Mouse (Mus musculus) hindbrain, embryonic 13.5 days (tissue): ENCODE data around the gene Gm6871. TPM values are rescaled to one million over a fixed set of nuclear protein-coding genes. Genes with fewer than 3 reads are reported as not detected.
"Not testable (repeated sequence)": the region's sequence is repeated elsewhere in the genome, so short reads cannot be mapped to it uniquely, and the experiment has no call there.

Experiments used
- ATAC-seq: fragments of 200-750 bp; cut with Nextera tagmentation; 2 replicates; pipeline ENCODE4 v1.8.0; 2017; ENCODE audit warnings: moderate TSS enrichment; ENCODE audit not compliant: low FRiP score
- H3K27ac ChIP-seq: fragments of 300-500 bp; sonication (generic); 2 replicates; pipeline ENCODE4 v1.5.1; 2015; ENCODE audit warnings: inconsistent platforms, mild to moderate bottlenecking, moderate library complexity
- H3K27me3 ChIP-seq: fragments of 300-500 bp; sonication (generic); 2 replicates; pipeline ENCODE4 v1.6.1; 2015; ENCODE audit warnings: mild to moderate bottlenecking, inconsistent platforms
- H3K36me3 ChIP-seq: fragments of 300-500 bp; sonication (generic); 2 replicates; pipeline ENCODE4 v1.6.1; 2015; ENCODE audit warnings: mild to moderate bottlenecking, inconsistent platforms
- H3K4me1 ChIP-seq: fragments of 300-500 bp; sonication (generic); replicated peaks from 2 replicates; pipeline ENCODE4 v1.6.1; 2015; ENCODE audit warnings: inconsistent platforms
- H3K4me2 ChIP-seq: fragments of 300-500 bp; sonication (generic); 2 replicates; pipeline ENCODE4 v1.6.1; 2015; ENCODE audit warnings: inconsistent platforms, mild to moderate bottlenecking, moderate library complexity
- H3K4me3 ChIP-seq: fragments of 300-500 bp; sonication (generic); 2 replicates; pipeline ENCODE4 v1.5.1; 2015; ENCODE audit warnings: mild to moderate bottlenecking, inconsistent platforms
- H3K9ac ChIP-seq: fragments of 300-500 bp; sonication (generic); 2 replicates; pipeline ENCODE4 v1.6.1; 2015; ENCODE audit warnings: mild to moderate bottlenecking, inconsistent platforms
- H3K9me3 ChIP-seq: fragments of 300-500 bp; sonication (generic); 2 replicates; pipeline ENCODE4 v1.6.1; 2016; ENCODE audit warnings: inconsistent platforms
- WGBS: fragments of 180-500 bp; shearing (Covaris S2); methylation state at CpG from one replicate; pipeline ENCODE4 v1.1.7; 2015; 5-methylcytosine and 5-hydroxymethylcytosine counted together
- polyA plus RNA-seq: library from polyadenylated mRNA; unstranded; fragments of >200 nt; fragmentation: Nextera tagmentation; extraction: Ambion mirVana; gene quantifications from 2 replicates; pipeline ENCODE4 v1.2.1, GENCODE M21; 2015

Gene Gm6871
- polyA plus RNA-seq, 1 experiment from 2014 or later, result not detected

DNA sequence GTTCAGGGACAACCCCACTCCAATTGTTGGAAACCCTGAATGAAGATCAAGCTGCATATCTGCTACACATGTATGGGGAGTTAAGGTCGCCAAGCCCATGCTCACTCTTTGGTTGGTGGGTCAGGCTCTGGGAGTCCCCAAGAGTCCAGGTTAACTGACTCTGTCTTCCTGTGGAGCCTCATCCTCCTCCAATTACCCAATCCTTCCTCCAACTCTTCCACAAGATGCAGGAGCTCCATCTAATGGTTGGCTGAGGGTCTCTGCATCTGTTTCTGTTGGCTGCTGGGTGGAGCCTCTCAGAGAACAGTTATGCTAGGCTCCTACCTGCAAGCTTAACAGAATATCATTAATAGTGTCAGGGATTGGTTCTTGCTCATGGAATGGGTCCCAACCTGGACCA is 71.1 kb downstream of the Gm6871 start:
- Histone ChIP-seq H3K36me3 (no peaks in the 10 kb centered on the region), H3K9me3 (no peaks in the 10 kb centered on the region), H3K4me1 (no peaks in the 10 kb centered on the region; the same call in 1 of the 2 replicates), H3K27me3 (no peaks in the 10 kb centered on the region), H3K4me2 (no peak overlapping the region), H3K27ac (no peak overlapping the region), H3K4me3 (no peak overlapping the region), H3K9ac (no peak overlapping the region)
- WGBS, result 39% methylated on average over 1 of the region's 1 CpGs
- ATAC-seq, result no peak

GRCm38 (mm10) chr7:41500151-41500934 is 73.1 kb downstream of the Gm6871 start:
- H3K4me3 ChIP-seq, result peak overlapping the region; percentile 59
- WGBS, result 21% methylated on average over 22 of the region's 22 CpGs
- H3K27me3 ChIP-seq, result no peaks in the 10 kb centered on the region
- no peaks in the 10 kb centered on the region for H3K9me3 ChIP-seq
- H3K36me3 ChIP-seq, result no peaks in the 10 kb centered on the region
- no peaks in the 10 kb centered on the region; the same call in 1 of the 2 replicates for H3K4me1 ChIP-seq
- H3K9ac ChIP-seq, result peak overlapping the region; percentile 70
- no peak overlapping the region for H3K27ac ChIP-seq
- peak; percentile 21 for ATAC-seq
- peak overlapping the region; percentile 74 for H3K4me2 ChIP-seq

GRCm38 (mm10) chr7:41499389-41500049 is 73.9 kb downstream of the Gm6871 start, which contains the start of the genes Gm20449 and AW146154:
Gene Gm20449, minus strand, starts transcription at chr7:41499417.
Gene AW146154, minus strand, starts transcription at chr7:41499890.
- H3K4me2 ChIP-seq, result peak within 1 kb of the TSS; percentile 74
- H3K4me1 ChIP-seq, result no peaks in the 10 kb centered on the region; the same call in 1 of the 2 replicates
- 0 out of 2 replicates have a peak, but pooled peaks cover 4% of the 10 kb centered on the region for H3K9me3 ChIP-seq
- peak; percentile 98 for ATAC-seq
- H3K36me3 ChIP-seq, result peaks cover 8% of the 10 kb centered on the region; the same call in 1 of the 2 replicates
- WGBS, result 0% methylated on average over 18 of the region's 18 CpGs
- peak within 1 kb of the TSS; percentile 70 for H3K9ac ChIP-seq
- H3K4me3 ChIP-seq, result peak within 1 kb of the TSS; percentile 59
- no peaks in the 10 kb centered on the region for H3K27me3 ChIP-seq
- peak within 1 kb of the TSS; percentile 66 for H3K27ac ChIP-seq

GRCm38 (mm10) chr7:41499018-41499388 is 74.5 kb downstream of the Gm6871 start:
- H3K4me1 ChIP-seq, H3K27me3 ChIP-seq, ATAC-seq, H3K9me3 ChIP-seq: not testable (repeated sequence)
- peak overlapping the region; percentile 70 for H3K9ac ChIP-seq
- H3K4me3 ChIP-seq, result peak overlapping the region; percentile 59
- peaks cover 12% of the 10 kb centered on the region; the same call in 1 of the 2 replicates for H3K36me3 ChIP-seq
- under 1% methylated on average over 6 of the region's 6 CpGs for WGBS
- peak overlapping the region; percentile 74 for H3K4me2 ChIP-seq
- peak overlapping the region; percentile 66; the same call in 1 of the 2 replicates for H3K27ac ChIP-seq

DNA sequence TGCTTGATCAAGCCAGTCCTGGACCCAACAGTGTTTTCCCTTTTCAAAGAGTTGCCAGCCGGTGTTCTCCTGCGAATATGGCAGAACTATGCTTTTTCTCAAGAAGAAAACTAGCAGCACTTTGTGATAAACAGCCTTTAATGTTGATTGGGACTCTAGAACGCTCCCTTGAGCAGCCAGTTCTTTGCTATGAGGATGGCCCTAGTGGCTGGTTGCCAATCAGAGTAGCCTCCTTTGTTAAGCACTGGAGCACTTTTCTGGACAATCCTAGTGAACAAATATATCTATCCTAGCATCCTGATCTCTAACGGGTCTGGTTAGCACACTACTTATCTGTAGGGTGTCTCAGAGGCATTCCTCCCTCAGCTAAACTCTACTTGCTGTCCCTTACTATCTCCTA is 75.0 kb downstream of the Gm6871 start:
- Histone ChIP-seq H3K36me3 (peaks cover 12% of the 10 kb centered on the region; the same call in 1 of the 2 replicates), H3K9ac (peak overlapping the region; percentile 70; the same call in 1 of the 2 replicates), H3K4me3 (peak overlapping the region; percentile 59), H3K4me2 (peak overlapping the region; percentile 74)
- 79% methylated on average over 4 of the region's 4 CpGs for WGBS
- H3K9me3 ChIP-seq, H3K27me3 ChIP-seq, H3K27ac ChIP-seq, H3K4me1 ChIP-seq, ATAC-seq: not testable (repeated sequence)

DNA sequence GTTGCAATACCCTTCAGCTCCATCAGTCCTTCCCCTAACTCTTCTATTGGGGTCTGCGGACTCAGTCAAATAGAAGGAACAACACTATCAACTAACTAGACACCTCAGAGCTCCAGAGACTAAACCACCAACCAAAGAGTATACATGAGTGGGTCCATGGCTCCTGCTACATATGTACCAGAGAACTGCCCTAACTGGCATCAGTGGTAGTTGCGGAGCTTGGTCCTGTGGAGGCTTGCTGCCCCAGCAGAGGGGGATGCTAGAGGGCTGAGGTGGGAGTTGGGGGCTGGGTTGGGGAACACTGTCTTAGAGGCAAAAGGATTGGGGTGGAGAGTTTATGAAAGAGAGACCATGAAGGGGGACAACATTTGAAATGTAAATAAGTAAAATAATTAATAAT is 75.6 kb downstream of the Gm6871 start:
- WGBS, result 96% methylated on average over 2 of the region's 2 CpGs
- no peak overlapping the region for H3K9ac ChIP-seq
- no peak overlapping the region for H3K27ac ChIP-seq
- no peaks in the 10 kb centered on the region; the same call in 1 of the 2 replicates for H3K4me1 ChIP-seq
- no peak for ATAC-seq
- H3K4me2 ChIP-seq, result no peak overlapping the region
- peaks cover 12% of the 10 kb centered on the region; the same call in 1 of the 2 replicates for H3K36me3 ChIP-seq
- no peaks in the 10 kb centered on the region for H3K27me3 ChIP-seq
- no peak overlapping the region for H3K4me3 ChIP-seq
- peaks cover 10% of the 10 kb centered on the region for H3K9me3 ChIP-seq

Other genes starting within 250 kb of the Gm6871 start
- gene AI987944, start 180.3 kb downstream of the Gm6871 start, polyA plus RNA-seq, result 6.9 and 7.3 TPM in 2 replicates
- gene Vmn2r57, start 125.0 kb downstream of the Gm6871 start, polyA plus RNA-seq, result 0.29 and 0.34 TPM in 2 replicates
- gene Gm20449, start 74.2 kb downstream of the Gm6871 start, polyA plus RNA-seq, result 0.06 and 0.09 TPM in 2 replicates
- 4.8 and 5.0 TPM in 2 replicates for gene AW146154, start 73.8 kb downstream of the Gm6871 start, polyA plus RNA-seq
- 14.5 and 15.0 TPM in 2 replicates for gene 2610021A01Rik, start 25.6 kb upstream of the Gm6871 start, polyA plus RNA-seq
- gene Zfp788, start 59.5 kb upstream of the Gm6871 start, polyA plus RNA-seq, result 22.9 and 24.4 TPM in 2 replicates